Mouse (Mus musculus): ENCODE measurements around the gene Prkrip1. TPM values are rescaled to one million over a fixed set of nuclear protein-coding genes. Genes with fewer than 3 reads are reported as not detected.
"Not testable (repeated sequence)": the region's sequence is repeated elsewhere in the genome, so short reads cannot be mapped to it uniquely, and the experiment has no call there.

Gene Prkrip1
- polyA plus RNA-seq, 1 experiment from 2014 or later, result 46.6 TPM

- no peaks in the 10 kb centered on the region for H3K9me3 ChIP-seq (replicated peaks; ENCODE audit: low read length)
- 86% methylated on average over 5 of the region's 5 CpGs for WGBS
- H3K4me1 ChIP-seq (replicated peaks; ENCODE audit: insufficient read depth, low read length), result no peaks in the 10 kb centered on the region
- no peak overlapping the region for H3K4me3 ChIP-seq (replicated peaks; ENCODE audit: low read depth, low read length)
- H3K9ac ChIP-seq (ENCODE audit: low read depth, low read length), result no peak overlapping the region
- no peak overlapping the region for H3K27ac ChIP-seq
- ATAC-seq (replicated peaks; ENCODE audit: low FRiP score, low read depth) (no peak), DNase-seq (ENCODE audit: low spot score) (no peak)
- no peaks in the 10 kb centered on the region for H3K27me3 ChIP-seq (ENCODE audit: insufficient read depth, low read length)
- no peak overlapping the region for H3K4me2 ChIP-seq (ENCODE audit: low read length)
- no peaks in the 10 kb centered on the region for H3K36me3 ChIP-seq (ENCODE audit: insufficient read depth, low read length)
- no peak for TF ChIP-seq CTCF (IDR thresholded peaks at IDR 0.05; ENCODE audit: low read depth)
Measured at GRCm38 (mm10) chr5:136213716-136214115, 15.0 kb upstream of the Prkrip1 start.

- Histone ChIP-seq H3K9me3 (replicated peaks; ENCODE audit: low read length) (no peaks in the 10 kb centered on the region), H3K36me3 (ENCODE audit: insufficient read depth, low read length) (no peaks in the 10 kb centered on the region), H3K4me1 (replicated peaks; ENCODE audit: insufficient read depth, low read length) (no peaks in the 10 kb centered on the region), H3K4me2 (ENCODE audit: low read length) (no peak overlapping the region), H3K27me3 (ENCODE audit: insufficient read depth, low read length) (no peaks in the 10 kb centered on the region), H3K9ac (ENCODE audit: low read depth, low read length) (no peak overlapping the region), H3K4me3 (replicated peaks; ENCODE audit: low read depth, low read length) (no peak overlapping the region), H3K27ac (no peak overlapping the region)
- DNase-seq (ENCODE audit: low spot score), result no peak
- 85% methylated on average over 11 of the region's 11 CpGs for WGBS
- TF ChIP-seq CTCF (IDR thresholded peaks at IDR 0.05; ENCODE audit: low read depth), result no peak
- no peak for ATAC-seq (replicated peaks; ENCODE audit: low FRiP score, low read depth)
Measured at GRCm38 (mm10) chr5:136212716-136213115, 14.0 kb upstream of the Prkrip1 start.

DNA sequence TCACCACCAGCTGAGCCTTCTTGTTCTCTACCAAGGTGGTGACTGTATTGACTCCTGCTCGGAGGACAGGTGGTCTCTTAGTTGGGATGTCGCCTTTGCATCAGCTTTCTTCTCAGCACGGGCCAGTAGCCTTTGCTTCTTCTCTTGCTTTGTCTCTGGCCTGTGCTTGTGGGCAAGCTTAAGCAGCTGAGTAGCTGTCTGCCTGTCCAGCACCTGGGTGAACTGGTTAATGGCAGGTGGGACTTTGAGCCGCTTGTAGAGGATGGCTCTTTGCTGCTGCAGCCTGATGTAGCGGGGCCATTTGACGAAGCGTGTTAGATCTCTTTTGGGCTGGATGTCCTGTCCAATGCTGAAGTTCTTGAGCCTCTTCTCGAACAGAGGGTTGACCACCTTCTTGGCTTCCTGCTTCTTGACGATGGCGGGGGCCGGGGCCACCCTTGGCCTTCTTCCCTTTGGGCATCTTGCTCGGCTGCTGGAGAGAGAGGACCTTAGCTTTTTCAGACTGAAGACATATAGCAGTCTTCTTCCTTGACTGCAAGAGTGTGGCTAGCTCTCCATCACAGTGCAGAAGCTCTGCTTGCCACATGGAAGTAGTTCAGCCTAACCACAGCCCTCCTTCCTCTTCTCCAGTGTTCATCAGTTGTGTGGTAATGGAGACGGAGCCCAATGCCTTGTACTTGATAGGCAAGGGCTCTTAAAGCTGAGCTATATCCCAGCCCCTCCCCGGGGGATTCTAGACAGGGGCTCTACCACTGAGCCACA is 12.8 kb upstream of the Prkrip1 start:
- ATAC-seq (replicated peaks; ENCODE audit: low FRiP score, low read depth); H3K4me2 ChIP-seq (ENCODE audit: low read length); H3K27me3 ChIP-seq (ENCODE audit: insufficient read depth, low read length); H3K9ac ChIP-seq (ENCODE audit: low read depth, low read length); H3K27ac ChIP-seq; DNase-seq (ENCODE audit: low spot score); H3K4me1 ChIP-seq (replicated peaks; ENCODE audit: insufficient read depth, low read length); H3K4me3 ChIP-seq (replicated peaks; ENCODE audit: low read depth, low read length); H3K9me3 ChIP-seq (replicated peaks; ENCODE audit: low read length); H3K36me3 ChIP-seq (ENCODE audit: insufficient read depth, low read length): not testable (repeated sequence)
- WGBS, result 92% methylated on average over 14 of the region's 14 CpGs

- 64% methylated on average over 5 of the region's 5 CpGs for whole genome bisulfite sequencing
- ATAC-seq (replicated peaks; ENCODE audit: low FRiP score, low read depth), result no peak
- DNase-seq (ENCODE audit: low spot score), result no peak
- Histone ChIP-seq H3K27ac (no peak overlapping the region), H3K9me3 (replicated peaks; ENCODE audit: low read length) (no peaks in the 10 kb centered on the region), H3K27me3 (ENCODE audit: insufficient read depth, low read length) (no peaks in the 10 kb centered on the region), H3K36me3 (ENCODE audit: insufficient read depth, low read length) (no peaks in the 10 kb centered on the region), H3K4me1 (replicated peaks; ENCODE audit: insufficient read depth, low read length) (no peaks in the 10 kb centered on the region), H3K9ac (ENCODE audit: low read depth, low read length) (no peak overlapping the region), H3K4me3 (replicated peaks; ENCODE audit: low read depth, low read length) (no peak overlapping the region), H3K4me2 (ENCODE audit: low read length) (no peak overlapping the region)
- TF ChIP-seq CTCF (IDR thresholded peaks at IDR 0.05; ENCODE audit: low read depth), result no peak
Measured at GRCm38 (mm10) chr5:136210549-136210948, 11.8 kb upstream of the Prkrip1 start.

- peak; percentile 96 for TF ChIP-seq CTCF (IDR thresholded peaks at IDR 0.05; ENCODE audit: low read depth)
- Histone ChIP-seq H3K27me3 (ENCODE audit: insufficient read depth, low read length) (no peaks in the 10 kb centered on the region), H3K9ac (ENCODE audit: low read depth, low read length) (no peak overlapping the region), H3K4me1 (replicated peaks; ENCODE audit: insufficient read depth, low read length) (peaks cover 6% of the 10 kb centered on the region), H3K27ac (no peak overlapping the region), H3K4me3 (replicated peaks; ENCODE audit: low read depth, low read length) (no peak overlapping the region), H3K36me3 (ENCODE audit: insufficient read depth, low read length) (no peaks in the 10 kb centered on the region), H3K9me3 (replicated peaks; ENCODE audit: low read length) (no peaks in the 10 kb centered on the region), H3K4me2 (ENCODE audit: low read length) (no peak overlapping the region)
- ATAC-seq (replicated peaks; ENCODE audit: low FRiP score, low read depth), result no peak; the same call in 1 of the 2 replicates
- peak; percentile 91 for DNase-seq (ENCODE audit: low spot score)
- 31% methylated on average over 7 of the region's 7 CpGs for WGBS
Measured at GRCm38 (mm10) chr5:136201832-136202231, 3.1 kb upstream of the Prkrip1 start.

GRCm38 (mm10) chr5:136199526-136199925 is 763 bp upstream of the Prkrip1 start:
- ATAC-seq (replicated peaks; ENCODE audit: low FRiP score, low read depth) (no peak), DNase-seq (ENCODE audit: low spot score) (peak; percentile 59)
- WGBS, result 25% methylated on average over 11 of the region's 11 CpGs

More at GRCm38 (mm10) chr5:136199526-136199925, 763 bp upstream of the Prkrip1 start:
- no peaks in the 10 kb centered on the region for H3K9me3 ChIP-seq (replicated peaks; ENCODE audit: low read length)
- H3K36me3 ChIP-seq (ENCODE audit: insufficient read depth, low read length), result peaks cover 12% of the 10 kb centered on the region
- TF ChIP-seq CTCF (IDR thresholded peaks at IDR 0.05; ENCODE audit: low read depth), result peak; percentile 23; the same call in 1 of the 2 replicates
- peak overlapping the region; percentile 90 for H3K4me2 ChIP-seq (ENCODE audit: low read length)
- H3K27ac ChIP-seq, result peak overlapping the region; percentile 90
- H3K4me3 ChIP-seq (replicated peaks; ENCODE audit: low read depth, low read length), result peak overlapping the region; percentile 97
- no peaks in the 10 kb centered on the region for H3K27me3 ChIP-seq (ENCODE audit: insufficient read depth, low read length)
- H3K9ac ChIP-seq (ENCODE audit: low read depth, low read length), result peak overlapping the region; percentile 29; the same call in 1 of the 2 replicates
- peaks cover 6% of the 10 kb centered on the region for H3K4me1 ChIP-seq (replicated peaks; ENCODE audit: insufficient read depth, low read length)

Measured in kidney, postnatal 0 days (tissue).